Mouse (Mus musculus) mouse embryonic stem cell (cell line): ENCODE results near the gene Cypt3.

Experiments
- in situ Hi-C, 2 experiments: fragments of 300-500 bp; cut with MboI; formaldehyde crosslinking; loops; 1 replicate in 1 of 2; 3 replicates in 1 of 2; pipeline ENCODE4 v1.14.3; 2019 to 2020; ENCODE audit warnings: low sequenced_read_pairs in 2 of 2, low pct_unique_long_range_greater_than_20kb in 1 of 2, mixed read lengths in 1 of 2; ENCODE audit not compliant: unreplicated experiment in 1 of 2

The Cypt3 gene

GRCm38 (mm10) chrX:153558293-153558692, at the start of gene Cypt3:
TSS of gene Cypt3 (plus strand) at chrX:153558593.
- in situ Hi-C loops: no loop called here

- in situ Hi-C loops: loop anchor here in 1 of 2 experiments (25.0 kb wide), 1 partner anchor 303 kb away; no protein-coding TSS in a partner anchor
Observed at GRCm38 (mm10) chrX:153515491-153515890, 42.9 kb upstream of the Cypt3 start.

DNA sequence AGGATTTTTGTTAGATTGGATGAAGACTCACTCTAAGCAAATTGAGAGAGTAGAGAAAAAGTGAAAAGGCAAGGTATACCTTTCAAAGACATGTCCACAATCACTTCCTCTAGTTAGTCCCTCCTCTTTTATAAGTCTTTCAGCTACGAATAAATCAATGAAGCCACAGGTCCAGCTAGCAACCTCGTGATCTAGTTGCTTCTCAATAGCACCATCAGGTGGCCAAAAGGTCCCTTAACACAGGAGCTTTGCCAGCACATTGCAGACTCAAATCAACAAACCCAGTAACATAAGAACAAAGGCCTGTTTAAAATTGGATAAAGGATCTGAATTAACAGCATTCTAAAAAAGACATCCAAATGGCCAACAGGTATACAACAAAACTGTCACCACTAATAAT, 30.0 kb upstream of the Cypt3 start:
- in situ Hi-C loops: no loop called here

DNA sequence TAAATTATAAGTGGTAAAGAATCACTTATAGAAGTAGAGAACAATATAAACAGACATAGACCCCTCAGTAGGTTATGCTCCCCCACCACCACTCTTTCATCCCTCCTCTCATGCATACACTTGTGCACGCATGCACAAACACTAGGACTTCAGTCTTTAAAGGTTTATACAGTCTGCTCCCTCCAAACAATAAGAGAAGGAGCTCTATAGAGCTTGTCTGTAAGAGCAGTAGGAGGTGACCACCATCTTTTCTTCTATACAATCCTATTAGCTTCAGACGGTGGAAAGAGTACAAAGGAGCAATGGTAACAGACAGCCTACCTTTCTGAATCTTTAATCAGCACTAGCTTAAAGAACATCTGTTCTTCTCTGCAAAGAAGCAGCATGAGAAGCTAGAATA, 1.8 kb upstream of the Cypt3 start:
- in situ Hi-C loops: no loop called here

- in situ Hi-C loops: no loop called here
Observed at GRCm38 (mm10) chrX:153564650-153565049, 6.3 kb downstream of the Cypt3 start.

GRCm38 (mm10) chrX:153599583-153599982, 41.2 kb downstream of the Cypt3 start:
- in situ Hi-C loops: no loop called here
